Mouse (Mus musculus): ENCODE results near the gene Plcxd3. TPM values are rescaled to one million over a fixed set of nuclear protein-coding genes. Genes with fewer than 3 reads are reported as not detected.

Gene Plcxd3
- total RNA-seq (2023): not detected

GRCm38 (mm10) chr15:4375423-4376220 lies at the start of gene Plcxd3:
Plcxd3 (plus strand) TSS chr15:4375491.

Measured in neutrophil, adult 59 days (primary cell).